Mouse (Mus musculus) hindbrain, embryonic 15.5 days (tissue): ENCODE results near the gene Flt1. TPM values are rescaled to one million over a fixed set of nuclear protein-coding genes. Genes with fewer than 3 reads are reported as not detected.
"Not testable (repeated sequence)": the region's sequence is repeated elsewhere in the genome, so short reads cannot be mapped to it uniquely, and the experiment has no call there.

Experiments
- ATAC-seq: fragments of 200-750 bp; cut with Nextera tagmentation; 2 replicates; pipeline ENCODE4 v1.8.0; 2017; ENCODE audit warnings: low read depth, moderate number of reproducible peaks, moderate TSS enrichment; ENCODE audit not compliant: low FRiP score
- H3K27ac ChIP-seq: fragments of 300-500 bp; sonication (generic); replicated peaks from 2 replicates; pipeline ENCODE4 v1.5.1; 2015; ENCODE audit warnings: mild to moderate bottlenecking, inconsistent platforms
- H3K27me3 ChIP-seq: fragments of 300-500 bp; sonication (generic); 2 replicates; pipeline ENCODE4 v1.6.1; 2015; ENCODE audit warnings: control low read depth, inconsistent platforms
- H3K36me3 ChIP-seq: fragments of 300-500 bp; sonication (generic); 2 replicates; pipeline ENCODE4 v1.6.1; 2015; ENCODE audit warnings: control low read depth, inconsistent platforms
- H3K4me1 ChIP-seq: fragments of 300-500 bp; sonication (generic); replicated peaks from 2 replicates; pipeline ENCODE4 v1.6.1; 2015; ENCODE audit warnings: control low read depth, inconsistent platforms
- H3K4me2 ChIP-seq: fragments of 300-500 bp; sonication (generic); 2 replicates; pipeline ENCODE4 v1.6.1; 2015; ENCODE audit warnings: moderate library complexity, mild to moderate bottlenecking, inconsistent platforms
- H3K4me3 ChIP-seq: fragments of 300-500 bp; sonication (generic); 2 replicates; pipeline ENCODE4 v1.5.1; 2015; ENCODE audit warnings: mild to moderate bottlenecking, inconsistent platforms
- H3K9ac ChIP-seq: fragments of 300-500 bp; sonication (generic); 2 replicates; pipeline ENCODE4 v1.6.1; 2015; ENCODE audit warnings: inconsistent platforms
- H3K9me3 ChIP-seq: fragments of 300-500 bp; sonication (generic); 2 replicates; pipeline ENCODE4 v1.6.1; 2016; ENCODE audit warnings: control low read depth, inconsistent platforms
- WGBS: fragments of 180-500 bp; shearing (Covaris S2); methylation state at CpG from one replicate; pipeline ENCODE4 v1.1.7; 2015; 5-methylcytosine and 5-hydroxymethylcytosine counted together
- polyA plus RNA-seq: library from polyadenylated mRNA; unstranded; fragments of >200 nt; fragmentation: Nextera tagmentation; extraction: Ambion mirVana; gene quantifications from 2 replicates; pipeline ENCODE4 v1.2.1, GENCODE M21; 2015

Flt1 gene
- polyA plus RNA-seq, 1 experiment from 2014 or later = 16.0 TPM

DNA sequence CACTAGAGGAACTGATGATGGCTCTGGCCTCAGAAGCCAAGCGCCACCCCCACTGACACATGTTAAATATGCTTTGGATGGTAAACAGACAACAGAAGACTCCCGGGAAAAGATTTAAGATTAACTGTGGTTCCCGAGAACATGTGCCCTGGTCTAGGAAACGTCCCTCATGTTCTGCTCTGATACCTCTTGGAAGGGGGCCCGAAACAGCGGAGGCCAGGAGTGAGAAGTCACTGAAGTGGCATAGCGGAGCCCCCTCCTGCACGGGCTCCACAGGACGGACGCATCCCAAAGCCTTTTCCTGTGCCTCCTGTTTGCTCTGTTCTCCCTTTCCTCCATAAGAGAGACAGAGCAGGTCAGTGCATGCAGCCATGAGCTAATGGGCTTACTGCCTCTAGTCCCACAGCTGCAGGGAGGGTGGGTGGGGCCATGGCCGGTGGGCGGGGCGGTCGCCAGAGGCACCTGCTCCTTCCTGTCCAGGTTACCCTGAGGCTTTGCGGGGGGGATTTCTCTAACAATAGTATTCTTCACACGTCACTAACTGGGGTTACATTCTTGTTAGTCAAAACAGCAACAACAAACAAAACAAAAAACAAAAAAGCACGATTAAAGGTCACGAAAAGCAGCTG, 162.2 kb downstream of the Flt1 start:
- H3K27ac ChIP-seq = no peak overlapping the region
- H3K9ac ChIP-seq = no peak overlapping the region
- H3K4me3 ChIP-seq = no peak overlapping the region
- H3K4me2 ChIP-seq = peak overlapping the region; percentile 31; the same call in 1 of the 2 replicates
- ATAC-seq = no peak
- 42% methylated on average over 18 of the region's 18 CpGs for WGBS
- no peaks in the 10 kb centered on the region for H3K27me3 ChIP-seq
- no peaks in the 10 kb centered on the region for H3K9me3 ChIP-seq
- H3K4me1 ChIP-seq = no peaks in the 10 kb centered on the region; the same call in 1 of the 2 replicates
- H3K36me3 ChIP-seq = no peaks in the 10 kb centered on the region

DNA sequence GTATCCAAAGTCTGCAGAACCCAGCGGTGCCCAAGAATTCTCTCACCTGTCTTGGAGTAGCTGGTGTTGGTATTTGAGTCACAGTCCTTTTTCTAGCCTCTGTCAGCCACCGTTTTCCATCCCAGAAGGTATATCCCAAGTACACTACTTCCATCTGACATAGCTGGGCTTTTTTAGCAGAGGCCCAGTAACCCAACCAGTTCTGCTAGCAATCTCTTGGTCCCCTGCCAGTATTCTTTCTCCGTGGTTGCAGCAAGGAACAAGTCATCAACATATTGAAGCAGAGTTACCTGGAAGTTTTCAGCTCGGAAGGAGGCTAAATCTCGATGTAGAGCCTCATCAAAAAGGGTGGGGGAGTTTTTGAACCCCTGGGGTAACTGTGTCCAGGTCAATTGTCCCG, 168.2 kb downstream of the Flt1 start:
- 77% methylated on average over 6 of the region's 6 CpGs for WGBS
- not testable (repeated sequence) for H3K9ac ChIP-seq, H3K4me2 ChIP-seq, H3K4me3 ChIP-seq, H3K27ac ChIP-seq, H3K36me3 ChIP-seq, H3K4me1 ChIP-seq, H3K9me3 ChIP-seq, ATAC-seq, H3K27me3 ChIP-seq

DNA sequence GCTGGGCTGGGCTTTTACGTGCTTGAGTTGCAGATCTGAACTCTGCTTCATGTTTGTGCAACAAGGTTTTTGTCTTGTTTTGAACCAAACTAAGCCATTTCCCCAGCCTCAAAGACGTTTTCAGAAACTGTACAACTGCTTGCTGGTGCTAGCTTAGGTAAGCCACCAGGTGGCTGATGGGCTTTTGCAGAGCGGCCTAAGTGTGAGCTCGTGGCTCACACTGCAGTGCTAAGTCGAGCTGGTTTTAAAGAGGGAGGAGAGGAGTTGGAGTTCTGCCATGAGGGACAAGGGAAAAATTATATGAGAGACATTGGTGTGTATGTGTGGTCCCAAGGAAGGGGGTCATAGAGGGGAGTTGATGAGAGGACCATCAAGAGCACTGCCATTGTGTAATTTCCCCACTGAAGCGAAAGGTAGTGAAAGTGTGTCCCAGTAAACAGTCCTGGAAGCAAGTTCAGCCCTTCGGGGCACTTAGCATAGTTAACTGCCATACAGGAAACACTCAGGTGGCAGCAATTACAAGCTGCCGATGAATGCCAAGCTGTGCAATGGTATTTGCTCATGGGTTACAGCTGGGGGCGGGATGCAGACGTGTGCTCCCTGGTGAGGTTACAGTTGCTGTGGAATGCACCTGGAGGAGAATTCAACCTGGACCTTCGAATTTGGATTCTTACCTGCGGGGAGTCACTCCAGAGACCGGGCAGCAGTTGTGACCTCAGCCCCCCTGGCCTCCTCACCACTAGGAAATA, 173.8 kb downstream of the Flt1 start:
- no peak overlapping the region for H3K9ac ChIP-seq
- no peak overlapping the region for H3K4me3 ChIP-seq
- no peak overlapping the region for H3K27ac ChIP-seq
- H3K4me2 ChIP-seq = no peak overlapping the region
- no peaks in the 10 kb centered on the region for H3K4me1 ChIP-seq
- no peak for ATAC-seq
- peaks cover 18% of the 10 kb centered on the region for H3K36me3 ChIP-seq
- no peaks in the 10 kb centered on the region for H3K27me3 ChIP-seq
- no peaks in the 10 kb centered on the region for H3K9me3 ChIP-seq
- 88% methylated on average over 13 of the region's 13 CpGs for WGBS

DNA sequence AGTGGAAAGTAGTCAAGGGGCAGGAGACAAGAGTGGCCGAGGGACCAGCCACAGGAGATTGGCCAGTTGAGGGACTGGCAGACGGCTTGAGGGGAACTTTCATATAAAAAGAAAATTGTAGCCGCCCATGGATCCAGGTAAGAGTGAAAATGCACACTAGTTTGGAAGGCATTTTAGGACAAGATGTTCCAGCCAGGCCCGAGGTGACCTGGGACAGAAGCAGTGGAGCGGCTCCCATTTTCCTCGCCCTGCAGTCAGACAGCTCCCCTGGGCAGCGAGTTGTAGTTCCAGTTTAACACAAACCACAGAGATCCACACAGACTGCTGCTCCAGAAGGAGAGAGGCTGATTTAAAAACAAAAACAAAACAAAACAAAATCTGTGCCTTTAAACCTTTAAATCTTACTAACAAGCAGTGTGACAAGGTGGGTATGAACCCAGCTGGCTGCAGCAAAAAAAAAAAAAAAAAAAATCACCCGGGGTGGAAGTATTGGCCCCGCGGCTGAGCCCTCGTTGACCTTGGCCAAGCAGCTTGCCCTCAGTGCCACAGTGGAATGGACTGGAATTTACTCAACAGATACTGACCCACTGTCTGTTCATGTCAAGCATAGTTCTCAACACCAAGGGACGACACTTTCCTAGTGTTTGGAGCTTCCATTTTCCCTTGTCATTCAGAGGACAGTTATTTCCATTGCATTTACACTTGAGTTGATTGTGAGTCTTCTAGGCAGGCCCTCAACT, 176.6 kb downstream of the Flt1 start:
- no peaks in the 10 kb centered on the region for H3K9me3 ChIP-seq
- WGBS = 89% methylated on average over 12 of the region's 12 CpGs
- no peaks in the 10 kb centered on the region for H3K27me3 ChIP-seq
- H3K4me1 ChIP-seq = no peaks in the 10 kb centered on the region
- no peak overlapping the region for H3K27ac ChIP-seq
- no peak overlapping the region for H3K4me3 ChIP-seq
- H3K4me2 ChIP-seq = no peak overlapping the region
- H3K9ac ChIP-seq = no peak overlapping the region
- H3K36me3 ChIP-seq = peaks cover 29% of the 10 kb centered on the region
- no peak for ATAC-seq

DNA sequence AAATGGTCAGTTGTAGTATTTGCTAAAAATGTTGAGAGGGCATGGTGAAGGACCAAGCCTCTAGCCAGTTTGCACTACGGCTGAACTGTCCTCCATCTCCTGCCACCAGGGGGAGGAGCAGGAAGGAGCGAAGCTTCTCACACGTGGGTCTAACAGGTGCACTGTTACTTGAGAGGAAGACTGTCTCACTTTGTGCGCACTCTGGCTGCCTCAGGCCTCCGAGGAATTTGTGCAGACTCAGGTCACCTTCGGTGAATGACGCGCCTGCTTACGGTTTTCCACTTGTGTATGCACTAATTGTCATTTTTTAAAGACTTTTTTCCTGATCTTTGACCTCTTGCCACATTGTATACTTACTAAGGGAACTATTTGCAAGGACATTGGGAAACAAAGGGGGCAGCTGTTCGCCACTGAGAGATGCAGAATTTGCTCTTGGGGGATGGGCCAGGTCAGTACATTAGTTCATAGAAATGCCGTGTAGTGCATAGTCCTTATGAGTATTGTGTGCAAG, 180.0 kb downstream of the Flt1 start:
- ATAC-seq = no peak
- Histone ChIP-seq H3K36me3 (peaks cover 41% of the 10 kb centered on the region), H3K4me2 (no peak overlapping the region), H3K9ac (no peak overlapping the region), H3K9me3 (no peaks in the 10 kb centered on the region), H3K27me3 (no peaks in the 10 kb centered on the region), H3K4me3 (no peak overlapping the region), H3K27ac (no peak overlapping the region), H3K4me1 (no peaks in the 10 kb centered on the region)
- WGBS = 72% methylated on average over 11 of the region's 11 CpGs

DNA sequence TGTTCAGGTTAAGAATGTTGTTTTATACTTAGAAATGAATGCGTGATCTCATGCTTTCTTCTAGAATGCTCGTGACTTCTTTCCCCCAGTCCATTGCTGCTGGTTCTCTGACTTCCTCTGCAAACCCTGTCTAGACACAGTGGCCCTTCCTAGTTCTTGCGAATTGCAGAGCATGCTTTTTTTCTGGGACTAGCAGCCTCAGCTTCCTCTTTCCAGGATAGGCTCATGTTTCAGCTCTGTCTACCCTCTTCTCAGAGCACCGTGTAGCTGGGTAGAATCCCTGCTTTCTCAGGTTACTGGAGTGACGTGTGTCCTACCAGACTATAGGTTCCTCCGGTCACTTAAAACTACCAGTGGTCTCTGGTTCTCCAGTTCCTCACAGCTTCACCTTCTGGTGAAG, 183.5 kb downstream of the Flt1 start:
- H3K27ac ChIP-seq = no peak overlapping the region
- no peaks in the 10 kb centered on the region for H3K9me3 ChIP-seq
- H3K4me1 ChIP-seq = no peaks in the 10 kb centered on the region
- WGBS = 91% methylated on average over 6 of the region's 6 CpGs
- H3K36me3 ChIP-seq = peaks cover 42% of the 10 kb centered on the region
- no peak overlapping the region for H3K9ac ChIP-seq
- H3K27me3 ChIP-seq = no peaks in the 10 kb centered on the region
- H3K4me2 ChIP-seq = no peak overlapping the region
- ATAC-seq = no peak
- H3K4me3 ChIP-seq = no peak overlapping the region

DNA sequence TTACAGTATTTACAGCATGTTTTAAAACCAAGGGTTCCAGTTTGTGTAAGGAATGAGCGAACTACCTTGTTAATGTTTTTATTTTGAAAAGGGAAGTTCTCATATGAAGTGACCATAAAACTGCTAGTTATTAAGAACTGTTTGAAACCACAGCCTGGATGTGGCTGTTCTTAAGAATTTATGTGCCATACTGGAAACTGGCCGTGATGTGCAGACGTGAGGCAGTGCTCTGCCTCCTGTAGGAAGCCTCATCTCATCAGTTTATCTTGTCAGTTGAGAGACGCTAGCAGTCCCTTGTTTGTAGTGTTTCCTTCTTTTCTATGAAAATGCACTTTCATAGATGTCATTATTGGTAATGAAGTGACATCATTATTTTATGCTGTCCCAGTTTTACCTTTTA, 186.0 kb downstream of the Flt1 start:
- 92% methylated on average over 4 of the region's 4 CpGs for WGBS
- no peak overlapping the region for H3K4me3 ChIP-seq
- H3K4me2 ChIP-seq = no peak overlapping the region

DNA sequence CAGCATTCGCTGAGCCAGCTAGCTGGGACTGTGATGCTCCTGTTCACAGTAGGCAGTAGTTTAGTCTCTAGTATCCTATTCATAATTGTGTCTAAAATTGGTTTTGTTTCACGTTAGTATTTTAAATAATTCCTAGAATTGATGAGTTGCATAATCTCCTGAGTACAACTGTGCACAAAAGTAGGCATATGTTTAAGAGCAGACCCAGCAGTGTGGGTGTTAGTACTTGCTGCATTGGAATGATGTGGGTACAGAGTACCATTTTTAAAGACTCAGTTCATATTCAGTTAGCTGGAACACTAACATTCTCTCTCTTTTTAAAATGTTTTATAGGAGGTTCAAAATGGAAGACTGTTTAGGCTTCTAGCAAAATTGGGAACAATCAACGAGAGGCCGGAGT, 186.4 kb downstream of the Flt1 start:
- Histone ChIP-seq H3K9me3 (no peaks in the 10 kb centered on the region), H3K9ac (no peak overlapping the region), H3K4me2 (no peak overlapping the region), H3K27me3 (no peaks in the 10 kb centered on the region), H3K36me3 (peaks cover 36% of the 10 kb centered on the region), H3K4me1 (no peaks in the 10 kb centered on the region), H3K4me3 (no peak overlapping the region), H3K27ac (no peak overlapping the region)
- ATAC-seq = no peak
- WGBS = 94% methylated on average over 4 of the region's 4 CpGs

More for the DNA sequence above, 186.0 kb downstream of the Flt1 start:
- Histone ChIP-seq H3K27ac (no peak overlapping the region), H3K9me3 (no peaks in the 10 kb centered on the region), H3K9ac (no peak overlapping the region), H3K4me1 (no peaks in the 10 kb centered on the region), H3K36me3 (peaks cover 36% of the 10 kb centered on the region), H3K27me3 (no peaks in the 10 kb centered on the region)
- ATAC-seq = no peak

DNA sequence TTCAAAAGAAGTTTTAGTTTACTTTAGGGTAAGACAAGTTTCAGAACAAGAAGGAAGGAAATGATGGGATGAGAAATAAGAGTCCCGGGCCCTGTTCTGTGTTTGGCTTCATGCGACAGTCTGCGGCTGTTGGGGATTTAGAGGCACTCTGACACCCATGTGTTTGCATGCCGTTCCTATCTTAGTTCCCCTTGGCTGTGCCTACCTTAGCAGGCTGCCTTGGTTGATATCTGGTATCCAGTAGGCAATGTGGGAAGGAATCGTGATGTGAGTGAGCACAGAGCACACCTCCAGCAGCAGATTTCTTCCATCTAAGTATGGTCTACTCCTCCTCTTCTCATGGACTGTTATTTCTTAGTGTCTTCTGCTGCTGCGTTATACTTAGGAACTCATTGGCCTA, 193.8 kb downstream of the Flt1 start:
- 95% methylated on average over 6 of the region's 6 CpGs for WGBS
- no peaks in the 10 kb centered on the region for H3K4me1 ChIP-seq
- H3K4me2 ChIP-seq = no peak overlapping the region
- H3K27me3 ChIP-seq = no peaks in the 10 kb centered on the region
- peaks cover 12% of the 10 kb centered on the region; the same call in 1 of the 2 replicates for H3K36me3 ChIP-seq
- H3K4me3 ChIP-seq = no peak overlapping the region
- no peak overlapping the region for H3K27ac ChIP-seq
- H3K9ac ChIP-seq = no peak overlapping the region
- H3K9me3 ChIP-seq = no peaks in the 10 kb centered on the region
- ATAC-seq = no peak

DNA sequence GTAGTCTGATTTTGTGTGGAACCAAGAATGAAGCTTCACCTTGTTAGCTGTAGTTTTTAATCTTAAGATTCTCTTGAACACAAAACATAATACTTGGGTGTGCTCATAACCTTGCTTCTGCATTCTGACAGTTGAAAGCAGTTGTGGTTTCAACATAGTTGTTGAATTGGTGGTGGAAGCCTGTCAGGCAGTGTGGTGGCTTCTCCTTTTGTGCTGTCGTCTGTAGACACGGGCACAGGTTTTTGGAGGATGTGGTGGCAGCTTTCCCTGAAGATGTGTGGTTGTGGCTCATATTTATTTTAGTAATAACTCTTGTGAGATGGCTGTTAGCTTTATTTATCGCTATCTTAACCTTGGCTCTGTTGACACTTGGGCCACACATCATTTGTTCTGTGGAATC, 198.0 kb downstream of the Flt1 start:
- no peak for ATAC-seq
- H3K4me3 ChIP-seq = no peak overlapping the region
- no peaks in the 10 kb centered on the region for H3K27me3 ChIP-seq
- no peak overlapping the region for H3K9ac ChIP-seq
- H3K4me2 ChIP-seq = no peak overlapping the region
- WGBS = 95% methylated on average over 3 of the region's 3 CpGs
- no peak overlapping the region for H3K27ac ChIP-seq
- peaks cover 21% of the 10 kb centered on the region; the same call in 1 of the 2 replicates for H3K36me3 ChIP-seq
- H3K4me1 ChIP-seq = no peaks in the 10 kb centered on the region
- H3K9me3 ChIP-seq = no peaks in the 10 kb centered on the region

DNA sequence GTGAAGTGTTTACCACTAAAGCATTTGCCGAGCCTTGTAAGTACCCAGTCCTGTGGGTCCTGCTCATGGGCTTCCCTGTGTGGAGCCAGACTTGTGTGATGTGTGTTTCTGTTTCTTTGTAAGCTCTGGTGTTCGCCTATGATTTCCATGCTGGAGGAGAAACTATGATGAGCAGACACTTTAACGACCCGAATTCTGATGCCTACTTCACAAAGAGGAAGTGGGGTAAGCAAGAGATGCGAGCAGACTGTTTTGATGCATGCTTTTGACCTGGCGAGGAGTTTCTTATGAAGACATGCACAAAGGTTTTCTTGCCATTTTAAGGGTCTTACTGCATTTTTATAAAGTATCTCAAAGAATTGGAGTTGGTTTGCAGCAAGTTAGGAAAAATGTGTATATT, 198.8 kb downstream of the Flt1 start:
- ATAC-seq = no peak
- WGBS = 91% methylated on average over 6 of the region's 6 CpGs

More for the DNA sequence above, 198.8 kb downstream of the Flt1 start:
- H3K4me2 ChIP-seq = no peak overlapping the region
- H3K27ac ChIP-seq = no peak overlapping the region
- no peaks in the 10 kb centered on the region for H3K4me1 ChIP-seq
- no peak overlapping the region for H3K4me3 ChIP-seq
- H3K36me3 ChIP-seq = peaks cover 21% of the 10 kb centered on the region; the same call in 1 of the 2 replicates
- H3K27me3 ChIP-seq = no peaks in the 10 kb centered on the region
- H3K9me3 ChIP-seq = no peaks in the 10 kb centered on the region
- H3K9ac ChIP-seq = no peak overlapping the region
